Mouse (Mus musculus) mouse embryonic stem cell (cell line): ENCODE data around the gene Ggps1.

Experiments
- in situ Hi-C, 2 experiments: fragments of 300-500 bp; cut with MboI; formaldehyde crosslinking; loops; 1 replicate in 1 of 2; 3 replicates in 1 of 2; pipeline ENCODE4 v1.14.3; 2019 to 2020; ENCODE audit warnings: low sequenced_read_pairs in 2 of 2, low pct_unique_long_range_greater_than_20kb in 1 of 2, mixed read lengths in 1 of 2; ENCODE audit not compliant: unreplicated experiment in 1 of 2

Ggps1 gene

GRCm38 (mm10) chr13:14063013-14063941 is at the start of gene Ggps1, which contains the start of gene Arid4b:
TSS of gene Ggps1 (minus strand) at chr13:14063488.
TSS of gene Arid4b (plus strand) at chr13:14063232.
- in situ Hi-C loops, result no loop called here

GRCm38 (mm10) chr13:14111146-14111545 is 47.9 kb upstream of the Ggps1 start:
- in situ Hi-C loops, result no loop called here

- in situ Hi-C loops, result no loop called here
Measured at GRCm38 (mm10) chr13:14110154-14110873, 47.0 kb upstream of the Ggps1 start.

GRCm38 (mm10) chr13:14103026-14103425 is 39.7 kb upstream of the Ggps1 start:
- in situ Hi-C loops, result no loop called here

GRCm38 (mm10) chr13:14088669-14089068 is 25.4 kb upstream of the Ggps1 start:
- in situ Hi-C loops, result no loop called here

- in situ Hi-C loops, result no loop called here
Measured at GRCm38 (mm10) chr13:14075326-14075725, 12.0 kb upstream of the Ggps1 start.

- in situ Hi-C loops, result no loop called here
Measured at GRCm38 (mm10) chr13:14074371-14074770, 11.1 kb upstream of the Ggps1 start.

GRCm38 (mm10) chr13:14069291-14069690 is 6.0 kb upstream of the Ggps1 start:
- in situ Hi-C loops, result no loop called here

- in situ Hi-C loops, result no loop called here
Measured at GRCm38 (mm10) chr13:14068035-14068434, 4.7 kb upstream of the Ggps1 start.

GRCm38 (mm10) chr13:14065701-14066100 is 2.4 kb upstream of the Ggps1 start:
- in situ Hi-C loops, result no loop called here

- in situ Hi-C loops, result no loop called here
Measured at GRCm38 (mm10) chr13:14065028-14065380, 1.7 kb upstream of the Ggps1 start.

- in situ Hi-C loops, result no loop called here
Measured at GRCm38 (mm10) chr13:14064341-14065027, 1.2 kb upstream of the Ggps1 start.

GRCm38 (mm10) chr13:14063942-14064271 is 619 bp upstream of the Ggps1 start:
- in situ Hi-C loops, result no loop called here

- in situ Hi-C loops, result no loop called here
Measured at GRCm38 (mm10) chr13:14062209-14063012, 877 bp downstream of the Ggps1 start.

GRCm38 (mm10) chr13:14059582-14059981 is 3.7 kb downstream of the Ggps1 start:
- in situ Hi-C loops, result no loop called here

- in situ Hi-C loops, result no loop called here
Measured at GRCm38 (mm10) chr13:14056801-14057200, 6.5 kb downstream of the Ggps1 start.

GRCm38 (mm10) chr13:14049878-14050277 is 13.4 kb downstream of the Ggps1 start:
- in situ Hi-C loops, result no loop called here

- in situ Hi-C loops, result no loop called here
Measured at GRCm38 (mm10) chr13:14044521-14044920, 18.8 kb downstream of the Ggps1 start.
